ENCODE assay signal across 12 mouse cellular contexts in genomic region chr2:107968526-107968925, GRCm38 (mm10).
DNase-seq lines count a peak whose midpoint lies in the region; ATAC-seq and TF ChIP-seq lines count a peak whose summit lies in the region.
"Had no signal": no experiment of that assay in that cellular context is flagged by ENCODE, and none has a peak within 500 bp of the region (broad histone marks: within the 10 kb centered on the region; RNA-seq: fewer than 3 reads in every experiment).

No protein-coding gene starts in this region.

- no peak for TF ChIP-seq EP300 in heart, postnatal 0 days (IDR thresholded peaks at IDR 0.05; ENCODE audit: low read depth)

- intact Hi-C loops in heart, postnatal 10 days (cut with DNase I): no loop called here

- no peaks in the 10 kb centered on the region for H3K27me3 ChIP-seq in heart, postnatal 0 days (ENCODE audit: control insufficient read depth, insufficient read depth, low read length)
- no peaks in the 10 kb centered on the region for H3K27me3 ChIP-seq in lung, embryonic 14.5 days (ENCODE audit: insufficient read depth, low read length)
- H3K27me3 ChIP-seq: embryonic facial prominence, embryonic 12.5 days had no signal

- no peak overlapping the region for H3K4me3 ChIP-seq in heart, postnatal 0 days (ENCODE audit: low read depth, low read length)
- no peak overlapping the region for H3K4me3 ChIP-seq in lung, embryonic 14.5 days (ENCODE audit: low read depth, low read length)
- H3K4me3 ChIP-seq: embryonic facial prominence, embryonic 12.5 days had no signal

- 51% methylated on average over 2 of the region's 2 CpGs for WGBS in heart, postnatal 0 days
- 52% methylated on average over 2 of the region's 2 CpGs for WGBS in lung, embryonic 14.5 days

- no peak overlapping the region for H3K27ac ChIP-seq in heart, postnatal 0 days (ENCODE audit: low read depth)
- no peak overlapping the region for H3K27ac ChIP-seq in lung, embryonic 14.5 days (ENCODE audit: low read depth)
- H3K27ac ChIP-seq: embryonic facial prominence, embryonic 12.5 days; macrophage had no signal

- H3K9me3 ChIP-seq in heart, postnatal 0 days (replicated peaks; ENCODE audit: control insufficient read depth, low read length): no peaks in the 10 kb centered on the region
- H3K9me3 ChIP-seq in lung, embryonic 14.5 days (ENCODE audit: low read depth, low read length): no peaks in the 10 kb centered on the region
- H3K9me3 ChIP-seq: embryonic facial prominence, embryonic 12.5 days had no signal

- no peak for ATAC-seq in heart, postnatal 0 days (ENCODE audit: insufficient read depth, low read depth)
- no peak for ATAC-seq in lung, embryonic 14.5 days (ENCODE audit: insufficient read depth)
- ATAC-seq: activated CD4-positive, CD25-positive, alpha-beta regulatory T cell, adult 4 months had no signal

- H3K9ac ChIP-seq in heart, postnatal 0 days (replicated peaks; ENCODE audit: low read depth, low read length): no peak overlapping the region
- no peak overlapping the region for H3K9ac ChIP-seq in lung, embryonic 14.5 days
- H3K9ac ChIP-seq: embryonic facial prominence, embryonic 12.5 days had no signal

- H3K4me1 ChIP-seq in heart, postnatal 0 days (ENCODE audit: control insufficient read depth, insufficient read depth): no peaks in the 10 kb centered on the region
- no peaks in the 10 kb centered on the region for H3K4me1 ChIP-seq in lung, embryonic 14.5 days (ENCODE audit: insufficient read depth)
- H3K4me1 ChIP-seq: embryonic facial prominence, embryonic 12.5 days had no signal

- no peaks in the 10 kb centered on the region for H3K36me3 ChIP-seq in heart, postnatal 0 days (replicated peaks; ENCODE audit: control insufficient read depth, insufficient read depth, low read length)
- no peaks in the 10 kb centered on the region for H3K36me3 ChIP-seq in lung, embryonic 14.5 days (ENCODE audit: insufficient read depth)
- H3K36me3 ChIP-seq: embryonic facial prominence, embryonic 12.5 days had no signal

- no peak for DNase-seq in heart, postnatal 0 days (ENCODE audit: low spot score)
- DNase-seq in heart, postnatal 10 days: no peak
- peak; percentile 49 for DNase-seq in lung, embryonic 14.5 days
- DNase-seq in lung, postnatal 25 days (ENCODE audit: low spot score): no peak
- DNase-seq in embryo, embryonic 10 days (ENCODE audit: low spot score): peak; percentile 45
- peak; percentile 42 for DNase-seq in retina, postnatal 1 day
- DNase-seq in lung, postnatal 4 days: no peak
- DNase-seq in cerebellum, postnatal 4 days (ENCODE audit: low spot score in 2 of 2): no peak
- DNase-seq: thymus, postnatal 14 days had no signal

- TF ChIP-seq CTCF in heart, postnatal 0 days (IDR thresholded peaks at IDR 0.05; ENCODE audit: low read depth): peak; percentile 23
- peak; percentile 43 for TF ChIP-seq CTCF in lung, embryonic 14.5 days (IDR thresholded peaks at IDR 0.05; ENCODE audit: low read depth)

- no peak overlapping the region for H3K4me2 ChIP-seq in heart, postnatal 0 days (ENCODE audit: low read depth, low read length)
- H3K4me2 ChIP-seq in lung, embryonic 14.5 days: no peak overlapping the region
- H3K4me2 ChIP-seq: embryonic facial prominence, embryonic 12.5 days had no signal

Comparison
In these comparisons a context has a peak if more than half of its experiments do, and no peak if none do; other contexts are left out.
1. DNase-seq: peak in lung, embryonic 14.5 days (single experiment), embryo, embryonic 10 days (single experiment) and retina, postnatal 1 day (single experiment); none in heart, postnatal 0 days (single experiment), heart, postnatal 10 days (0 of 2), lung, postnatal 25 days (single experiment), lung, postnatal 4 days (0 of 2) and cerebellum, postnatal 4 days (0 of 2).